Mouse (Mus musculus) stomach, postnatal 0 days (tissue): ENCODE data around the gene Ormdl3. TPM values are rescaled to one million over a fixed set of nuclear protein-coding genes. Genes with fewer than 3 reads are reported as not detected.
"Not testable (repeated sequence)": the region's sequence is repeated elsewhere in the genome, so short reads cannot be mapped to it uniquely, and the experiment has no call there.

Experiments used
- ATAC-seq: fragments of 200-750 bp; cut with Nextera tagmentation; 2 replicates; pipeline ENCODE4 v1.8.0; 2017; ENCODE audit not compliant: low FRiP score, low TSS enrichment
- DNase-seq: peaks from one replicate; pipeline ENCODE4 v3.0.0-alpha.2; 2016; ENCODE audit warnings: low spot score
- H3K27ac ChIP-seq: fragments of 300-500 bp; sonication (generic); replicated peaks from 2 replicates; pipeline ENCODE4 v1.5.1; 2014; ENCODE audit warnings: mild to moderate bottlenecking, control low read depth
- H3K27me3 ChIP-seq: fragments of 300-500 bp; sonication (generic); 2 replicates; pipeline ENCODE4 v1.6.1; 2014; ENCODE audit warnings: low read length; ENCODE audit not compliant: control insufficient read depth, insufficient read depth
- H3K36me3 ChIP-seq: fragments of 300-500 bp; sonication (generic); 2 replicates; pipeline ENCODE4 v1.6.1; 2014; ENCODE audit warnings: low read length, mixed read lengths; ENCODE audit not compliant: control insufficient read depth, insufficient read depth
- H3K4me1 ChIP-seq: fragments of 300-500 bp; sonication (generic); replicated peaks from 2 replicates; pipeline ENCODE4 v1.6.1; 2014; ENCODE audit warnings: antibody characterized with exemption; ENCODE audit not compliant: control insufficient read depth, insufficient read depth
- H3K4me2 ChIP-seq: fragments of 300-500 bp; sonication (generic); replicated peaks from 2 replicates; pipeline ENCODE4 v1.6.1; 2014; ENCODE audit warnings: low read depth, mild to moderate bottlenecking, control low read depth, moderate library complexity
- H3K4me3 ChIP-seq: fragments of 300-500 bp; sonication (generic); 2 replicates; pipeline ENCODE4 v1.5.1; 2014; ENCODE audit warnings: low read depth, low read length, control low read depth
- H3K9ac ChIP-seq: fragments of 300-500 bp; sonication (generic); 2 replicates; pipeline ENCODE4 v1.6.1; 2014; ENCODE audit warnings: mild to moderate bottlenecking, low read length, control low read depth, mixed read lengths
- H3K9me3 ChIP-seq: fragments of 300-500 bp; sonication (generic); 2 replicates; pipeline ENCODE4 v1.6.1; 2016; ENCODE audit warnings: low read length; ENCODE audit not compliant: control insufficient read depth
- CTCF ChIP-seq: IDR thresholded peaks from 2 replicates; pipeline ENCODE4 v1.5.1; 2016; ENCODE audit warnings: antibody characterized with exemption, low read depth, mild to moderate bottlenecking, moderate library complexity
- EP300 ChIP-seq: optimal IDR thresholded peaks from 2 replicates; pipeline ENCODE3; 2016; ENCODE audit warnings: antibody characterized with exemption
- WGBS: fragments of 180-500 bp; shearing (Covaris S2); extraction: QIAGEN DNeasy Blood & Tissue Kit; methylation state at CpG from one replicate; pipeline ENCODE4 v1.1.7; 2014; 5-methylcytosine and 5-hydroxymethylcytosine counted together
- polyA plus RNA-seq: library from polyadenylated mRNA; unstranded; fragments of >200 nt; fragmentation: Nextera tagmentation; extraction: Ambion mirVana; gene quantifications from 2 replicates; pipeline ENCODE4 v1.2.1, GENCODE M21; 2015

Ormdl3 gene
- polyA plus RNA-seq, 1 experiment from 2014 or later: 31.1 TPM

GRCm38 (mm10) chr11:98620791-98621190, 33.6 kb upstream of the Ormdl3 start:
- no peaks in the 10 kb centered on the region for H3K9me3 ChIP-seq
- no peak overlapping the region for H3K4me2 ChIP-seq
- WGBS: 91% methylated on average over 13 of the region's 13 CpGs
- no peak for DNase-seq
- H3K27me3 ChIP-seq: no peaks in the 10 kb centered on the region
- no peak overlapping the region for H3K27ac ChIP-seq
- no peak overlapping the region for H3K4me3 ChIP-seq
- no peak overlapping the region for H3K9ac ChIP-seq
- no peak for TF ChIP-seq CTCF
- no peaks in the 10 kb centered on the region for H3K4me1 ChIP-seq
- no peak for ATAC-seq
- no peaks in the 10 kb centered on the region for H3K36me3 ChIP-seq

GRCm38 (mm10) chr11:98606763-98607162, 19.6 kb upstream of the Ormdl3 start:
- Histone ChIP-seq H3K4me2 (no peak overlapping the region), H3K27ac (no peak overlapping the region), H3K9ac (no peak overlapping the region), H3K36me3 (no peaks in the 10 kb centered on the region), H3K4me1 (0 out of 2 replicates have a peak, but pooled peaks cover 3% of the 10 kb centered on the region), H3K9me3 (no peaks in the 10 kb centered on the region), H3K4me3 (no peak overlapping the region), H3K27me3 (no peaks in the 10 kb centered on the region)
- TF ChIP-seq EP300 (no peak), CTCF (peak; percentile 88)
- DNase-seq (no peak), ATAC-seq (no peak)
- 10% methylated on average over 3 of the region's 3 CpGs for WGBS

GRCm38 (mm10) chr11:98604911-98605310, 17.7 kb upstream of the Ormdl3 start:
- ATAC-seq, H3K4me2 ChIP-seq, H3K27me3 ChIP-seq, H3K9me3 ChIP-seq, DNase-seq, H3K9ac ChIP-seq, H3K36me3 ChIP-seq, H3K27ac ChIP-seq, H3K4me3 ChIP-seq, H3K4me1 ChIP-seq: not testable (repeated sequence)
- WGBS: 55% methylated on average over 6 of the region's 6 CpGs

GRCm38 (mm10) chr11:98603953-98604352, 16.8 kb upstream of the Ormdl3 start:
- Histone ChIP-seq H3K36me3 (no peaks in the 10 kb centered on the region), H3K27me3 (no peaks in the 10 kb centered on the region; the same call in 1 of the 2 replicates), H3K9me3 (no peaks in the 10 kb centered on the region), H3K4me2 (no peak overlapping the region), H3K9ac (no peak overlapping the region), H3K4me3 (no peak overlapping the region), H3K27ac (no peak overlapping the region), H3K4me1 (peaks cover 5% of the 10 kb centered on the region; the same call in 1 of the 2 replicates)
- WGBS: 94% methylated on average over 2 of the region's 2 CpGs
- DNase-seq (no peak), ATAC-seq (no peak)
- TF ChIP-seq EP300 (no peak), CTCF (peak; percentile 45)

- Histone ChIP-seq H3K9me3 (no peaks in the 10 kb centered on the region), H3K27ac (no peak overlapping the region), H3K27me3 (no peaks in the 10 kb centered on the region; the same call in 1 of the 2 replicates), H3K36me3 (no peaks in the 10 kb centered on the region), H3K4me1 (peaks cover 6% of the 10 kb centered on the region; the same call in 1 of the 2 replicates), H3K9ac (no peak overlapping the region), H3K4me2 (peak overlapping the region; percentile 45), H3K4me3 (peak overlapping the region; percentile 27)
- TF ChIP-seq EP300 (no peak), CTCF (no peak)
- WGBS: 2% methylated on average over 20 of the region's 20 CpGs
- ATAC-seq (peak; percentile 51; the same call in 1 of the 2 replicates), DNase-seq (peak; percentile 88)
Measured at GRCm38 (mm10) chr11:98602090-98602690, 15.0 kb upstream of the Ormdl3 start.

DNA sequence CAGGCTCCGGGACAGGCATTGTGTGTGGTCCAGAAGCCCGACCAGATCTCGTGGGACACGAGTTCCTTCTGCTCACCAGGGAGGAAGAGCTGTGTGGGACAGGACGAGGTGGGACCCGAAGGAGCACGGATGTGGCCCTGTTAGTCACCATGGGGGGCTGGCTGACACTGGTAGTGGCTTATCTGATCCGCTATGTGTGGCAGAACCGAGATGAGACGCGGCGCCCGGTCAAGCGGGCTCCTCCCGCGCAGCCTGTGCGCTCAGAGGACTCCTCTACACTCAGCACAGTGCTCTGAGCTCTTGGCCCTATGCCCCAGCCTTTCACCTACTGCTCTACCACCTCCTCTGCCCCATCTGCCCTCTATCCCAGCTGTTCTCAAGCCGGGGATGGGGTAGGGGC, 12.1 kb upstream of the Ormdl3 start:
- H3K4me2 ChIP-seq: no peak overlapping the region
- WGBS: 34% methylated on average over 18 of the region's 18 CpGs
- H3K27ac ChIP-seq: no peak overlapping the region
- H3K9me3 ChIP-seq: no peaks in the 10 kb centered on the region
- ATAC-seq: peak; percentile 27
- DNase-seq: no peak
- TF ChIP-seq CTCF: no peak
- TF ChIP-seq EP300: no peak
- no peaks in the 10 kb centered on the region for H3K36me3 ChIP-seq
- H3K27me3 ChIP-seq: no peaks in the 10 kb centered on the region; the same call in 1 of the 2 replicates
- H3K4me3 ChIP-seq: no peak overlapping the region
- peaks cover 6% of the 10 kb centered on the region; the same call in 1 of the 2 replicates for H3K4me1 ChIP-seq
- H3K9ac ChIP-seq: no peak overlapping the region
